Mouse (Mus musculus): ENCODE results near the gene Bmp8a.

- TF ChIP-seq CTCF (IDR thresholded peaks at IDR 0.05; ENCODE audit: control insufficient read depth, insufficient read depth, low read length), result peak; percentile 38
- TF ChIP-seq POLR2A (IDR thresholded peaks at IDR 0.05; ENCODE audit: borderline replicate concordance, control insufficient read depth, low read depth, low read length), result no peak
Measured at GRCm38 (mm10) chr4:123305789-123306188, 37.3 kb downstream of the Bmp8a start.
